Mouse (Mus musculus): ENCODE results near the gene Trf. TPM values are rescaled to one million over a fixed set of nuclear protein-coding genes. Genes with fewer than 3 reads are reported as not detected.
A peak's percentile ranks its signal among the peaks of the same experiment; 100 is the strongest.

The Trf gene
- total RNA-seq, 4 experiments from 2014 or later: 3.2 to 24.7 (median 18.7) TPM

DNA sequence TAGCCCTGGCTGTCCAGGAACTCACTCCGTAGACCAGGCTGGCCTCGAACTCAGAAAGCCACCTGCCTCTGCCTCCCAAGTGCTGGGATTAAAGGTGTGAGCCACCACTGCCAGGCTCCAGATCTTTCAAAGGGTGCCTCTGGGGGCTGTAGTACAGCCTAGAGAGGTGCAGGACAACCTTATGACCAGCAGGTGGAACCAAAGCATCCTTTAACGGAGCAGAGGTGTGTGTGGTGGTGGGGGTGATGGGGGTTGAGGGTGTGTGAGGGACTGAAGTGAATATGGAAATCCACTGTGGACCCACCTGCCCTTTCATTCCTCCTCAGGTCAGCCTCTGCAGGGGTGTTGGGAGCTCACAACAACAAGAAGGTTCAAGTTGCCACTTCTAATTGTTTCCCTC lies 4.8 kb downstream of the Trf start:
- DNase-seq (ENCODE audit: low spot score in 2 of 2): no peak

GRCm38 (mm10) chr9:103224721-103225120 lies 5.5 kb downstream of the Trf start:
- no peak for DNase-seq (ENCODE audit: low spot score in 2 of 2)

GRCm38 (mm10) chr9:103214281-103214680 lies 16.0 kb downstream of the Trf start:
- no peak for DNase-seq (ENCODE audit: low spot score in 2 of 2)

GRCm38 (mm10) chr9:103213631-103214030 lies 16.6 kb downstream of the Trf start:
- DNase-seq (ENCODE audit: low spot score in 2 of 2): no peak

GRCm38 (mm10) chr9:103212654-103213420 lies 17.4 kb downstream of the Trf start:
- no peak for DNase-seq (ENCODE audit: low spot score in 2 of 2)

GRCm38 (mm10) chr9:103208802-103209423 lies 21.3 kb downstream of the Trf start:
- DNase-seq (ENCODE audit: low spot score in 2 of 2): no peak

GRCm38 (mm10) chr9:103207846-103208245 lies 22.4 kb downstream of the Trf start:
- DNase-seq (ENCODE audit: low spot score in 2 of 2): peak in 1 of 2 experiments; percentile 24

- DNase-seq (ENCODE audit: low spot score in 2 of 2): no peak
Observed at GRCm38 (mm10) chr9:103205786-103206185, 24.5 kb downstream of the Trf start.

DNA sequence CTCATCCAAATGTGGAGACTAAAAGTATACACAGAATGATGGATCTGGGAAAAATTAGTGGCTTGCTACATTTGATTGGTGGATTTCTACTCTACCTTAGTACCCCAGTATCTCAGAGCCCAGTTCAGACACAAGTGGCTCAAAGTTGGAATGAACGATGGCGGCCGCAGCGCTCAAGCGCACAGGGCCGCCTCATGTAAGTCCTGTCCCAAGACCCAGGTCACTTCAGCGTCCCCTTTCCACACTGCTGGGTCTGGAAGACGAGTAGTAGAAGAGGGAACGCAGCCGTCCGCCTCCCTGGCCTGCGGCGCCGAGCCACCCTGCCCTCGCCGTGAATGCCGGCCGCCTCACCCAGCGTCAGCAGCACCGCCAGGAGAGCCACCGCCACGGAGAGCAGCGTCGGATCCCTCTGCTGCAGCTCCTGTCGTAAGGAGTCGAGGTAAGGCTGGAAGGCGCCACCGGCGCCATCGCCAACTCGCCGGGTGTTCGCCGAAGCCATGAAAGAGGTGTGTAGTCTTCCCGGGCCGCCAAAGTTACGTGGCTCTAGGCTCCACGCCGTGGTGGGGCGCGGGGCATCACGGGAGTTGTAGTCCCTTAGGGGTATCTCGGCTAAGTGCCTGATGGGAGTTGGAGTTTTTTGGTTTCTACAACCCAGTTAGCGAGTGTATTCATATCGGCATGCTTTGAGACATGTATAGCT lies 28.5 kb downstream of the Trf start, which contains the start of gene Srprb:
TSS of gene Srprb (minus strand) at position 577 of the 700 bp plus-strand sequence.
- DNase-seq (ENCODE audit: low spot score in 2 of 2): peak; percentile 85 to 88

GRCm38 (mm10) chr9:103188416-103188815 lies 41.8 kb downstream of the Trf start:
- DNase-seq (ENCODE audit: low spot score in 2 of 2): no peak

- no peak for DNase-seq (ENCODE audit: low spot score in 2 of 2)
Observed at GRCm38 (mm10) chr9:103186747-103187146, 43.5 kb downstream of the Trf start.

- DNase-seq (ENCODE audit: low spot score in 2 of 2): no peak
Observed at GRCm38 (mm10) chr9:103185946-103186345, 44.3 kb downstream of the Trf start.

DNA sequence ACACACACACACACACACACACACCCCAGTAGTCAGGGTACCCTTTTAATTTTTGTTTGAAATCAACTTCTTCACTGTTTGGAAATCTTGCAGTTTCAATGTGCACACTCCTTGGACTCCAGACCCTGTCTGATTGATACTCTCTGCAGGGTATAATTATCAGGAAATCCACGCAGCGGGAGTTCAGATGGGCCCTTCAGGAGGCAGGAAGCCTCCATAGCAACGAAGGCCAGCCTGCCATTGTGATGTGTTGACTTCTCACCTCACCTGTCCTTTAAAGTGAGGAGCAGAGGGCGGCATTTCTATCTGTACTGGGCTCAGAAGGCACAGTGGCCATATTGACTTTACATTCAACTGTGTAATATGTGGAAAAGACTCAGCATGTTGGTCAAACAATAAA lies 45.4 kb downstream of the Trf start:
- DNase-seq (ENCODE audit: low spot score in 2 of 2): no peak

DNA sequence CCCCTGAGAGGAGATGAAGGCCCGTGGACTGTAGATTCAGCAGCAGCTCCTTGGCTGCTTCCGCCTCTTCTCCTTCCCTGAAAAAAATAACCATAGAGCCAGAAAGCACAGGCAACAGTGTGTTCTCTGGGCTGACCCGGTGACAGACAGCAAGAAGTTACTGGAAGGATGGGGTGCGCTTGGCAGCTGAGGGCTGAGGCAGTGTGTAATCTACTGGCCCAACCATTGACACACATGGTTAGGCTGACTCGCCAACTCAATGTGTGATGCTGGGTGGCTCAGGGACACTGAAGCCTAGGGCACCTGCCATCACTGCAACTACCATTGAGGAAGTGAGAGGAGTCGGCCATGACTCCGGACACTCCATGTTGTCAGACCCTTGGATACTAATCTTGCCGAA lies 48.4 kb downstream of the Trf start:
- DNase-seq (ENCODE audit: low spot score in 2 of 2): no peak

DNA sequence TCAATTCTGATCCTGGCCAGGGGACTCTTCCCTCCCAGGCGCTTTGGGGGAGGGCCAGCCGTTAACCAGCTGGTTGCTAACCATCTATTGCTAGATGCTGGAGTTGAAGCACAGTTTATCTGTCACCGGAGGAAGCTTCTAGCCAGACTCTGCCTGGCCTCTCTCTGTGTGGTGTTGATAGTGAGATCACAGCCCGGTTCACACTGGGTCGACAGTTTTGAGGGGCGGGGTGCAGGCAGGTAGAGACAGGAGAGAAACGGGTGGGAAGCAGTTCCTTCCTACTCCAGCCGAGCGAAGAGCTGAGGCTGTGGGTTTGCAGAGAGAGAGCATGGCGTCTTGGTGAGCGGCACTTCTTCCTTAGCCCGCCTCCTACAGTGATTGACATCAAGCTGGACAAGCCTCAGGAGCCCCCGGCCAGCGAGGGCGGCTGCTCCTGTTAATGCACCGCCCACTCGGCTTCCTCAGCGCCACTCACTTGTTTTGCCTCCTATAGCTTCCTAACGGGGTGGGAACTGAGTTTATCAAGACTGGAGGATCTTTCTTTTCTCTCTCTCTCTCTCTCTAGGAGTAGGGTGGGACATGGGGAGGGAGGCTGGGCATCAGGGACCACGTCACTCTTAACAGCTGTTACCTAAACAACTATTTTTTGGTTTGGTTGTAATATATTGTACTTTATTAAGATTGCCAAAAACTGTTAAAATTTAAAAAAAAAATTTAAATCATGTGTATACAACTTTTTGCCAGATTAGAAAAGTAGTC lies 49.3 kb downstream of the Trf start:
- DNase-seq (ENCODE audit: low spot score in 2 of 2): peak; percentile 39 to 44

GRCm38 (mm10) chr9:103180303-103180702 lies 49.9 kb downstream of the Trf start:
- peak; percentile 43 to 58 for DNase-seq (ENCODE audit: low spot score in 2 of 2)

DNA sequence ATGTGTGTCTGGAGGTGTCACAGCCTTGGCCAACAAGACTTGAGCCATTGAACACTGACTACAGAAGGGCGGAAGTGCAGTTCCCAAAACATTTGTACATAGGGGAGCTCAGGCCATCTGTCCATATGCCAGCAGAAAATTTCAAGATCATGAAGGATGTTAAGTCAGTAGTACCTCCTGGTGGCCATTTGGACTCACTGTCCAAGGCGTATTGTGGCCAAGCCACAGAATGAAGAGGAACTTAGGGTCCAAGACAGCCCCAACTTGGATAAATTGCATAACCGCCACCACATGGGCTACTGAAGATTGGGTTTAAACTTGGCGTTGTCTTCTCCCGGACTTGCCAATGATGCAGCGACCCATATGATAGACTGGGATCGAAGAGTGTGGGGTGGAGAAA lies 54.6 kb downstream of the Trf start:
- DNase-seq (ENCODE audit: low spot score in 2 of 2): no peak

- DNase-seq (ENCODE audit: low spot score in 2 of 2): no peak
Observed at GRCm38 (mm10) chr9:103174771-103175519, 55.3 kb downstream of the Trf start.

- DNase-seq (ENCODE audit: low spot score in 2 of 2): no peak
Observed at GRCm38 (mm10) chr9:103168771-103169170, 61.5 kb downstream of the Trf start.

GRCm38 (mm10) chr9:103168046-103168445 lies 62.2 kb downstream of the Trf start:
- no peak for DNase-seq (ENCODE audit: low spot score in 2 of 2)

DNA sequence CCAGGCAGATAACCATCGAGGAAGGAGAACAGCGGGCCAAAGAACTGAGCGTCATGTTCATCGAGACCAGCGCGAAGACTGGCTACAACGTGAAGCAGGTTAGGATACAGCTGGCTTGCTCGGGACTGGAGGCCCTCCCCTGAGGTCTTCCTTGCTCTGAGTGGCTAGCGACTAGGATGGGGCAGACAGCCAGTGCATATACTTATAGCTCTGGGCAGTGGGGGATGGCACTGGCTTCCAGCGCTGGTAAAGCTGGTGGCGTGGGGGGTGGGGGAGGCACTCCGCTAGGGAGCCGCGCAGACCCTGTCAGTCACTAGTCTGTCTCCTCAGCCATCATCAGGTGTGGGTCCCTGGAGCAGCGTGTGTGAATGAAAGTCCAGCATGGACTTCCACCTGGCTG lies 66.4 kb downstream of the Trf start:
- no peak for DNase-seq (ENCODE audit: low spot score in 2 of 2)
